In genomic region chr14:77546531-77547274, GRCm38 (mm10) we compare ENCODE assay signal across 9 mouse cellular contexts.
DNase-seq lines count a peak whose midpoint lies in the region; ATAC-seq and TF ChIP-seq lines count a peak whose summit lies in the region.
"Had no signal": no experiment of that assay in that cellular context is flagged by ENCODE, and none has a peak within 500 bp of the region (broad histone marks: within the 10 kb centered on the region; RNA-seq: fewer than 3 reads in every experiment).

No protein-coding gene starts in this region.

- 36% methylated on average over 8 of the region's 8 CpGs for WGBS in bone marrow, adult 2 months
- 93% methylated on average over 8 of the region's 8 CpGs for WGBS in hindbrain, embryonic 13.5 days

- H3K9ac ChIP-seq in hindbrain, embryonic 13.5 days: no peak overlapping the region

- no peak for TF ChIP-seq POLR2A in bone marrow, adult 2 months (IDR thresholded peaks at IDR 0.05; ENCODE audit: borderline replicate concordance, control insufficient read depth, low read depth, low read length)

- DNase-seq in cerebellum, postnatal 4 days (ENCODE audit: low spot score in 2 of 2): no peak
- DNase-seq in layer of hippocampus, adult 11-12 months (ENCODE audit: low spot score): peak; percentile 32
- DNase-seq in layer of hippocampus, postnatal 10 days (ENCODE audit: low spot score in 2 of 2): no peak
- peak; percentile 46 to 58 for DNase-seq in cerebellum, postnatal 36 days
- DNase-seq in frontal cortex, postnatal 14 days (ENCODE audit: low spot score in 2 of 2): no peak

- peak; percentile 28; the same call in 1 of the 2 replicates for ATAC-seq in cerebellum, adult (ENCODE audit: insufficient number of reproducible peaks, low FRiP score, low TSS enrichment)
- no peak for ATAC-seq in hindbrain, embryonic 13.5 days (ENCODE audit: low FRiP score)

- H3K4me3 ChIP-seq in bone marrow, adult 2 months (replicated peaks; ENCODE audit: control insufficient read depth, low read depth, low read length): no peak overlapping the region
- no peak overlapping the region for H3K4me3 ChIP-seq in hindbrain, embryonic 13.5 days
- H3K4me3 ChIP-seq: heart, embryonic 10.5 days had no signal

- TF ChIP-seq CTCF in bone marrow, adult 2 months (IDR thresholded peaks at IDR 0.05; ENCODE audit: control insufficient read depth, insufficient read depth, low read length): no peak

- H3K4me1 ChIP-seq in bone marrow, adult 2 months (ENCODE audit: control insufficient read depth, insufficient read depth, low read length): no peaks in the 10 kb centered on the region
- H3K4me1 ChIP-seq in hindbrain, embryonic 13.5 days (replicated peaks): peaks cover 12% of the 10 kb centered on the region

- no peaks in the 10 kb centered on the region for H3K36me3 ChIP-seq in hindbrain, embryonic 13.5 days
- H3K36me3 ChIP-seq: heart, embryonic 10.5 days had no signal

- H3K27me3 ChIP-seq in hindbrain, embryonic 13.5 days: no peaks in the 10 kb centered on the region

- no peak overlapping the region for H3K4me2 ChIP-seq in hindbrain, embryonic 13.5 days

- H3K27ac ChIP-seq in bone marrow, adult 2 months (ENCODE audit: control insufficient read depth, insufficient read depth, low read depth, low read length, poor library complexity): peak overlapping the region; percentile 27; the same call in 1 of the 2 replicates
- H3K27ac ChIP-seq in hindbrain, embryonic 13.5 days: no peak overlapping the region
- H3K27ac ChIP-seq: heart, embryonic 10.5 days had no signal

- no peaks in the 10 kb centered on the region for H3K9me3 ChIP-seq in hindbrain, embryonic 13.5 days
- H3K9me3 ChIP-seq: heart, embryonic 10.5 days had no signal

Comparison
In these comparisons a context has a peak if more than half of its experiments do, and no peak if none do; other contexts are left out.
1. DNase-seq: peak in layer of hippocampus, adult 11-12 months (single experiment) and cerebellum, postnatal 36 days (2 of 2); none in cerebellum, postnatal 4 days (0 of 2), layer of hippocampus, postnatal 10 days (0 of 2) and frontal cortex, postnatal 14 days (0 of 2).